ENCODE assay signal across 7 mouse cellular contexts in genomic region chr17:57276634-57277121, GRCm38 (mm10). TPM values are rescaled to one million over a fixed set of nuclear protein-coding genes. Genes with fewer than 3 reads are reported as not detected.
A peak's percentile ranks its signal among the peaks of the same experiment; 100 is the strongest.
DNase-seq lines count a peak whose midpoint lies in the region; ATAC-seq and TF ChIP-seq lines count a peak whose summit lies in the region.

No protein-coding gene starts in this region.

- intact Hi-C loops in left cerebral cortex, adult 2 months (cut with DNase I): loop anchor here (2.0 kb wide), 2 partner anchors 58 kb away; no protein-coding TSS in a partner anchor

- peak overlapping the region; percentile 46 for H3K9ac ChIP-seq in hindbrain, embryonic 15.5 days

- peak overlapping the region; percentile 75 for H3K4me2 ChIP-seq in hindbrain, embryonic 15.5 days

- H3K27ac ChIP-seq in hindbrain, embryonic 15.5 days (replicated peaks): 0 out of 2 replicates have a peak overlapping the region, but pooled peaks have one; percentile 37
- H3K27ac ChIP-seq in left cerebral cortex, adult 2 months: peak overlapping the region; percentile 69; the same call in 1 of the 2 replicates

- TF ChIP-seq CTCF in left cerebral cortex, adult 2 months (IDR thresholded peaks at IDR 0.05): peak; percentile 88

- peak; percentile 83 for DNase-seq in cerebellum, postnatal 14 days
- peak; percentile 50 to 61 for DNase-seq in frontal cortex, postnatal 25 days (ENCODE audit: low spot score in 2 of 2)
- DNase-seq in left cerebral cortex, adult 2 months (ENCODE audit: extremely low spot score in 1 of 2, low spot score in 2 of 2): peak; percentile 67 to 69
- DNase-seq in right cerebral cortex, postnatal 14 days: peak; percentile 73

- under 1% methylated on average over 20 of the region's 20 CpGs for whole genome bisulfite sequencing in hindbrain, embryonic 15.5 days

- peaks cover 13% of the 10 kb centered on the region for H3K27me3 ChIP-seq in hindbrain, embryonic 15.5 days

- no peaks in the 10 kb centered on the region for H3K36me3 ChIP-seq in hindbrain, embryonic 15.5 days

- H3K4me1 ChIP-seq in hindbrain, embryonic 15.5 days (replicated peaks): peaks cover 26% of the 10 kb centered on the region

- H3K4me3 ChIP-seq in hindbrain, embryonic 15.5 days: peak overlapping the region; percentile 53
- peak overlapping the region; percentile 49 for H3K4me3 ChIP-seq in left cerebral cortex, adult 2 months

- H3K9me3 ChIP-seq in hindbrain, embryonic 15.5 days: no peaks in the 10 kb centered on the region

- ATAC-seq in activated CD4-positive, CD25-positive, alpha-beta regulatory T cell, adult 4 months: peak; percentile 25
- ATAC-seq in hindbrain, embryonic 15.5 days (ENCODE audit: low FRiP score, low read depth): peak; percentile 70
- ATAC-seq in megakaryocyte, adult 5-6 weeks (ENCODE audit: poor library complexity, severe bottlenecking): peak; percentile 49

RNA-seq across cellular contexts. Expression of gene Vav1, which starts 2.2 kb away (rescaled TPM):
- 10 to 100 TPM; 74.1 to 83.7 TPM for polyA plus RNA-seq in activated CD4-positive, CD25-positive, alpha-beta regulatory T cell, adult 4 months (2017; shearing (Covaris generic))
- 1.7 and 1.8 TPM in 2 replicates for polyA plus RNA-seq in hindbrain, embryonic 15.5 days (2015; fragmentation: Nextera tagmentation; extraction: Ambion mirVana)
- 1 to 10 TPM; 3.1 to 3.5 TPM for total RNA-seq in left cerebral cortex, adult 2 months (2021)
- 84.7 and 92.2 TPM in 2 replicates for total RNA-seq in megakaryocyte, adult 5-6 weeks (2015)
- total RNA-seq in megakaryocyte, adult 5-6 weeks (2017): 307 and 321 TPM in 2 replicates

RNA-seq across cellular contexts. Expression of gene Trip10, which starts 27.4 kb away (rescaled TPM):
- 1 to 10 TPM; 1.7 to 2.5 TPM for polyA plus RNA-seq in activated CD4-positive, CD25-positive, alpha-beta regulatory T cell, adult 4 months (2017; shearing (Covaris generic))
- polyA plus RNA-seq in hindbrain, embryonic 15.5 days (2015; fragmentation: Nextera tagmentation; extraction: Ambion mirVana): 10.4 and 11.6 TPM in 2 replicates
- 10 to 100 TPM in 1 of 2 experiments, 1 to 10 TPM in 1; 9.9 to 10.5 TPM for total RNA-seq in left cerebral cortex, adult 2 months (2021)
- 3.6 and 5.4 TPM in 2 replicates for total RNA-seq in megakaryocyte, adult 5-6 weeks (2015)
- total RNA-seq in megakaryocyte, adult 5-6 weeks (2017): 9.0 and 9.4 TPM in 2 replicates

RNA-seq across cellular contexts. Expression of gene Gpr108, which starts 28.4 kb away (rescaled TPM):
- polyA plus RNA-seq in activated CD4-positive, CD25-positive, alpha-beta regulatory T cell, adult 4 months (2017; shearing (Covaris generic)): 10 to 100 TPM; 46.4 to 55.8 TPM
- polyA plus RNA-seq in hindbrain, embryonic 15.5 days (2015; fragmentation: Nextera tagmentation; extraction: Ambion mirVana): 22.3 and 24.0 TPM in 2 replicates
- 10 to 100 TPM; 24.4 to 24.7 TPM for total RNA-seq in left cerebral cortex, adult 2 months (2021)
- total RNA-seq in megakaryocyte, adult 5-6 weeks (2015): 36.6 and 39.1 TPM in 2 replicates
- total RNA-seq in megakaryocyte, adult 5-6 weeks (2017): 36.6 and 37.7 TPM in 2 replicates

RNA-seq across cellular contexts. Expression of gene C3, which starts 48.7 kb away (rescaled TPM):
- polyA plus RNA-seq in activated CD4-positive, CD25-positive, alpha-beta regulatory T cell, adult 4 months (2017; shearing (Covaris generic)): under 1 TPM in 1 of 2 experiments, not detected in 1; 0.41 TPM
- polyA plus RNA-seq in hindbrain, embryonic 15.5 days (2015; fragmentation: Nextera tagmentation; extraction: Ambion mirVana): 1.2 and 1.9 TPM in 2 replicates
- total RNA-seq in left cerebral cortex, adult 2 months (2021): under 1 TPM; 0.29 to 0.42 TPM
- total RNA-seq in megakaryocyte, adult 5-6 weeks (2015): 699 and 776 TPM in 2 replicates
- total RNA-seq in megakaryocyte, adult 5-6 weeks (2017): 1,145 and 1,156 TPM in 2 replicates

Comparison
In these comparisons a context has a peak if more than half of its experiments do, and no peak if none do; other contexts are left out.
1. Peak in every context shown above with its lines: DNase-seq, ATAC-seq, H3K4me3 ChIP-seq and H3K27ac ChIP-seq.
2. RNA of gene Vav1, which starts 2.2 kb away (total RNA-seq): 84.7 to 321 TPM in megakaryocyte, adult 5-6 weeks; 3.1 to 3.5 TPM in left cerebral cortex, adult 2 months; every median in the first group is over 10 times any median in the second.